ENCODE assay signal across 8 mouse cellular contexts in genomic region chr5:113372995-113373950, GRCm38 (mm10). TPM values are rescaled to one million over a fixed set of nuclear protein-coding genes. Genes with fewer than 3 reads are reported as not detected.
A peak's percentile ranks its signal among the peaks of the same experiment; 100 is the strongest.
DNase-seq lines count a peak whose midpoint lies in the region; ATAC-seq and TF ChIP-seq lines count a peak whose summit lies in the region.

No protein-coding gene starts in this region.

- H3K4me3 ChIP-seq in heart, embryonic 15.5 days: no peak overlapping the region
- H3K4me3 ChIP-seq in liver, embryonic 14.5 days (ENCODE audit: insufficient read depth in 1 of 2, low read depth in 2 of 2, low read length in 2 of 2): no peak overlapping the region

- ATAC-seq in heart, embryonic 15.5 days (replicated peaks; ENCODE audit: insufficient number of reproducible peaks, insufficient read depth, low FRiP score, low read depth): no peak
- ATAC-seq in liver, embryonic 14.5 days (ENCODE audit: insufficient read depth): no peak

- no peaks in the 10 kb centered on the region for H3K9me3 ChIP-seq in heart, embryonic 15.5 days (replicated peaks)
- no peaks in the 10 kb centered on the region for H3K9me3 ChIP-seq in liver, embryonic 14.5 days (ENCODE audit: control insufficient read depth, low read length)

- no peaks in the 10 kb centered on the region for H3K36me3 ChIP-seq in heart, embryonic 15.5 days
- H3K36me3 ChIP-seq in liver, embryonic 14.5 days (replicated peaks; ENCODE audit: control insufficient read depth, insufficient read depth, low read depth): no peaks in the 10 kb centered on the region

- no peak for TF ChIP-seq EP300 in liver, embryonic 14.5 days (IDR thresholded peaks at IDR 0.05; ENCODE audit: low read depth)

- no peaks in the 10 kb centered on the region for H3K4me1 ChIP-seq in heart, embryonic 15.5 days (replicated peaks)
- no peaks in the 10 kb centered on the region for H3K4me1 ChIP-seq in liver, embryonic 14.5 days (replicated peaks; ENCODE audit: control insufficient read depth in 2 of 2, insufficient read depth in 2 of 2, low read length in 1 of 2)

- DNase-seq in urinary bladder, postnatal 14 days (ENCODE audit: low spot score): peak; percentile 49
- DNase-seq in urinary bladder, adult 2 months (ENCODE audit: low spot score): no peak
- peak; percentile 72 for DNase-seq in embryo, embryonic 11.5 days (ENCODE audit: low read depth, low spot score)
- peak; percentile 7 to 67 for DNase-seq in kidney, postnatal 36 days
- no peak for DNase-seq in liver, embryonic 14.5 days (ENCODE audit: low read depth in 3 of 3, low spot score in 3 of 3)
- DNase-seq in retina, adult 2 months (ENCODE audit: low read depth, low spot score): peak; percentile 29
- DNase-seq in natural killer cell, adult 2 months (ENCODE audit: low spot score in 2 of 2): no peak

- no peak overlapping the region for H3K9ac ChIP-seq in heart, embryonic 15.5 days
- no peak overlapping the region for H3K9ac ChIP-seq in liver, embryonic 14.5 days (replicated peaks)

- H3K4me2 ChIP-seq in heart, embryonic 15.5 days: peak overlapping the region; percentile 48
- H3K4me2 ChIP-seq in liver, embryonic 14.5 days (ENCODE audit: low read depth): no peak overlapping the region

- 6% methylated on average over 33 of the region's 33 CpGs for WGBS in heart, embryonic 15.5 days
- WGBS in liver, embryonic 14.5 days (ENCODE audit: insufficient replicate concordance): 6% methylated on average over 33 of the region's 33 CpGs

- H3K27ac ChIP-seq in heart, embryonic 15.5 days: no peak overlapping the region
- H3K27ac ChIP-seq in liver, embryonic 14.5 days: no peak overlapping the region

- peaks cover 36% of the 10 kb centered on the region for H3K27me3 ChIP-seq in heart, embryonic 15.5 days
- no peaks in the 10 kb centered on the region for H3K27me3 ChIP-seq in liver, embryonic 14.5 days (ENCODE audit: control insufficient read depth, insufficient read depth, low read length)

- peak; percentile 58 for TF ChIP-seq CTCF in liver, embryonic 14.5 days (IDR thresholded peaks at IDR 0.05; ENCODE audit: low read depth)

RNA-seq across cellular contexts. Expression of gene Aym1, which starts 16.2 kb away (rescaled TPM):
- not detected in 2 replicates for polyA plus RNA-seq in urinary bladder, adult 2 months (2012; rRNA removed)
- not detected in 2 replicates for polyA plus RNA-seq in heart, embryonic 15.5 days (2015; fragmentation: Nextera tagmentation; extraction: Ambion mirVana)
- polyA plus RNA-seq in liver, embryonic 14.5 days (2012; rRNA removed): not detected in 2 replicates
- not detected in 2 replicates for polyA plus RNA-seq in liver, embryonic 14.5 days (2014; fragmentation: Nextera tagmentation; extraction: Ambion mirVana)

Comparison
In these comparisons a context has a peak if more than half of its experiments do, and no peak if none do; other contexts are left out.
1. DNase-seq: peak in urinary bladder, postnatal 14 days (single experiment), embryo, embryonic 11.5 days (single experiment), kidney, postnatal 36 days (2 of 2) and retina, adult 2 months (single experiment); none in urinary bladder, adult 2 months (single experiment), liver, embryonic 14.5 days (0 of 3) and natural killer cell, adult 2 months (0 of 2).